Mouse (Mus musculus) right cerebral cortex, postnatal 14 days (tissue): ENCODE measurements around the gene Tecpr2.

Experiments
- DNase-seq: peaks from one replicate; pipeline ENCODE4 v3.0.0; 2022

Gene Tecpr2

DNA sequence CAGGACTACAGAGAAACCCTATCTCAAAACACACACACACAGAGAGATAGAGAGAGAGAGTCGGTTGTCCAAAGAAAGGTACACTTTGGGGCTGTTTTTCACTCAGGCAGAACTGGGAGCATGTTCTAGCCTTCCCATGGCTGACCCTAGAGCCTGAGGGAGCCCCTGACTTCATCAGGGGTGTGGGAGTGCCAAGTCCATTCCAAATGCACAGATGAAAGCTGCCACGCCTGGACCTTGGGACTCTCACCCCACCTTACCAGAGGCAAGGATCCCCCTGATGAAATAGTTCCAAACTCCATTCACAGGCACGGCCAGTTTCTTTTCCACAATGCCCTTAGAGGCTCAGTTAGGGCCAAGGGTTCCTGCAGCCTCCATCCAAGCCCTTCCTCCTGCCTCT lies 90.7 kb downstream of the Tecpr2 start:
- no peak for DNase-seq

DNA sequence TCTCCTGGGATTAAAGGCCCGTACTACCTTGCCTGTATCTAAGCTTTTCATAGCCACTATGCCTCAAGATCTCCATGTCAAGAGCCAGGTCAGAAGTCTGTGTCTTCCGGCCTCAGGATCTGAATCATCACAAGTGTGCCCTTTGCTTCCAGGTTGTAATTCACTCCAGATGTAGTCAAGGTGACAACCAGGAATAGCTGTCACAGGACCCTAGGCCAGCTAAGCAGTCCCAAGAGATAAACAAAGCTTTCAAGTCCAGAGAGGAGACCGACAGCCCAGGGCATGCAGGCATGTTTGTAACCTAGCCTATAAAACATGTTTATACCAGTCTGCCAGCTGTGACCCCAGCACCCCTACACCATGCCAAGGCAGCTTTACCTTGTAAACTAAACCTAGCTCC lies 92.7 kb downstream of the Tecpr2 start:
- DNase-seq, result no peak

DNA sequence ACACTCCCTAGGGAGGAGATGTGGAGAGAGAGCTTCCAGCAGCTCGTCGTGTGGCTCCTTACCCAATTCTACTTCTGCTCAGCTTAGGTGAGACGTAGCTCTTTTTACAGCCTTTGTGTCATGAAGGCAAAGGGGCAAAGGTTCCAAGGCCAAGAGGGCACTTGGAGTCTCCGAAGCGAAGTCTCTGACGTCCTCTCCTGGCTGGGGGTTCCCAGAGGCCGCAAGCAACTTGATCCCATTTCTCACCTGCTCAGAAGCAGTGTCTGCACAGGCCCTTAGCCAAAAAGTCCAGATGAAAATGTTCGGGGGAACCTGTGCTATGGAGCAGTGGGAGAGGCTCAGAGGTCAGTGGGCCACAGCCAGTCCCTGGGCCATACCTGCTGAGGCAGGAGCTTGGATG lies 94.0 kb downstream of the Tecpr2 start:
- no peak for DNase-seq

DNA sequence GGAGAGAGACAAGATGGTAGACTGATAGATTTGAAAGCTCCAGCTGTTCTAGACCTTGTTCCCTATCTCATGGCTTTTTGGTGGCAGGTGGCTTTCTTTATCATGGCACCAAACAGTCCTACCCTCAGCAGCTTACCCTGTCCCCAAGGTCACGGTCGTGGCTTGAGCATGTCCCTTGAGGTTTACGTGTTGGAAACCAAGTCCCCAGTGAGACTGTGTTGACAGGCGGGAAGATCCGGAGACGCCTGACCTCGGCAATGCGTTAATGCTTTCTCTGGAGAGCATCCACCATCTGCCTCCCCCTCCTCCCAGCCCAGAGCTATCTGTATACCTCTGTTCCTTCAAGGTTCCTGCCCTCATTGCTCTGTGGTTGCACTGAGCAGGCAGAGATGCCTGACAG lies 94.7 kb downstream of the Tecpr2 start:
- no peak for DNase-seq

DNA sequence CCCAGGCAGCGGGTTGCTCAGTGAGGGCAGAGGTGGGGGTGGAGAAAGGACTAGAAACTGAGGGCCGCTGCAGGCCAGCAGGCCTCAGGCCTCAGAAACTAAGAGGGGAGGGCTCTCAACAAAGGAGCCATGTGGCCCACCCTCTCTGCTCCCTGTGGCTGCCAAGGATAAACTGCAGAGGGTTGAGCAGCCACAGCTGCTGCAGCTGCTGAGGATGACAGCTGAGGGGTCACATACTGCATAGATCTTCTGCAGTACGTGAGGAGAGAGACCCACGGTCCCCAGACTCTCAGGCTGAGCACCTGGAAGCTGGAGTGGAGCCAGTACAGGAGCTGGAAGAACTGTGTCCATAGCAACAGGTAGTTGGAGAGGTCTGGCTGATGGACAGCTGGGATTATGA lies 95.5 kb downstream of the Tecpr2 start:
- no peak for DNase-seq

GRCm38 (mm10) chr12:110985141-110985540 lies 96.1 kb downstream of the Tecpr2 start:
- no peak for DNase-seq

- DNase-seq, result no peak
These were observed 97.7 kb downstream of the Tecpr2 start for GRCm38 (mm10) chr12:110986536-110987425.

- DNase-seq, result no peak
These were observed 100.3 kb downstream of the Tecpr2 start for GRCm38 (mm10) chr12:110989409-110989808.

DNA sequence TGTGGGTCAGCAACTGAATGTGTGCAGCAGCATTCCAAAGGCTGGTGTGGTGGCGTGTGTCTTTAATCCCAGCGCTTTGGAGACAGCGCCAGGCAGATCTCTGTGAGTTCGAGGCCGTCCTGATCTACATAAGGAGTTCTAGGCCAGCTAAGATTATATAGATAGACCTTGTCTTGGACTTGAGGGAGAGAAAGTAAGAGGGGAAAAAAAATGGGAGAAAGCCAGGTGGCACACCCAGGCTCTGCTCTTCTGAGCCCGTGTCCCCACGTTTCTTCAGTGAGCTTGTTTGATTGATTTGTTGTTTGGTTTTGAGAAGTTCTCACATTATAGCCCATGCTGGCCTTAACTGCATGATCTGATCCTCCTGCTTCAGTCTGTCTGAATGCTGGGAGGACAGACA lies 101.4 kb downstream of the Tecpr2 start:
- no peak for DNase-seq

DNA sequence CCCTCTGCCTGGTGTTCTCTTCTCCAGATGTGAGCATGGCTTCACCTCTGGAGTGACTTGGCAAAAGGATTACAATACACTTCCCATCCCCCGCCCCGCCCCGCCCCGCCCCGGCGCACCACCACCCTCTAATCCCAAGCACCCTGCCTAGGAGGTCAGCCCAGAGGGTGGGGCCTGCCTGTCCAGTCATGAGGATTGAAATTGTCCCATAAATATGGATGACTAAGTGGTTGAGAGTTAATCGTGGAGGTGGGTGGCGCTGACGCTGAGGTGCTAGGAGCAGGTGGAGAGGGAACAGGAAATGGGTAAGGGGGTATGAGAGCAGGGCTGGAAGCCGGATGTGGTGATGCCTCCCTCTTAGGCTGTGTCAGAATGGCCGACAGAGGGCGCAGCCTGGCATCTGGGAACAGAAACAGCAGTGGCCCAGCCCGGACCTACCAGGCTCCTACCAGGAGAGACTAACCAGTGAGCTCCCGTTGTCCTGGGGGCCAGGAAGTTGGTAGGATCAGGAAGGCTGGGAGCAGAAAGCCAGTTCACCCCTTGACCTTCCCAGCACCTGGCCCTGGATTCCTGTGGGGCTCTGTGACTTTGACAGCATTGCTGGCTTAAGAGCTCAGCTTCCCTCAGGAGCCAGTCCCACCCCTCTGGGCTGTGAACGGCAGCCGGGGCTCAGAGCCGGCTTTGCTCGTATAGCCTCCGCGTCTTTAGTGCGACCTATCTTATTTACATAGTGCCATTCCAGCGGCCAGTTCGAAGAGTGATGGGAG lies 102.5 kb downstream of the Tecpr2 start:
- DNase-seq, result peak; percentile 75

DNA sequence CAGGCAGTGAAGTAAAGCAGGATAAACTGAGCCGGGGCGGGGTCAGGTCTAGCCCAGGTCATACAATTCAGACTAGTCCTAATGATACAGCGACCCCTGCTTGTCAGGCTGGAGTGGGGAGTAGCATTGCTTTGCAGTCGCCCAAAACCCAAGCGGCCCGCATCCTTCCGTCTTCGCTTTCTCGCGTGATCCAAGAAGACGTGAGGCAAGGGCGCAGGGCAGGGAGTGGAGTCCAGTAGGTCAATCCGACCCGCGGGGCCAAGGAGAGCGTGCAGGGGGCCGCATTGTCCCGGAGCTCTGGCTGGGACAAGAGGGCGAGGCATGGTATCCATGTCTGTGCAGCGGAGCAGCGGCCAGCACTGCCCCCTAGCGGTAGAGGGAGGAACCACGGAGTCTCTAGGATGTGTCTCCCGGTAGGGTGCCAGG lies 103.1 kb downstream of the Tecpr2 start:
- peak; percentile 91 for DNase-seq

GRCm38 (mm10) chr12:110992771-110993170 lies 103.7 kb downstream of the Tecpr2 start:
- DNase-seq, result no peak

DNA sequence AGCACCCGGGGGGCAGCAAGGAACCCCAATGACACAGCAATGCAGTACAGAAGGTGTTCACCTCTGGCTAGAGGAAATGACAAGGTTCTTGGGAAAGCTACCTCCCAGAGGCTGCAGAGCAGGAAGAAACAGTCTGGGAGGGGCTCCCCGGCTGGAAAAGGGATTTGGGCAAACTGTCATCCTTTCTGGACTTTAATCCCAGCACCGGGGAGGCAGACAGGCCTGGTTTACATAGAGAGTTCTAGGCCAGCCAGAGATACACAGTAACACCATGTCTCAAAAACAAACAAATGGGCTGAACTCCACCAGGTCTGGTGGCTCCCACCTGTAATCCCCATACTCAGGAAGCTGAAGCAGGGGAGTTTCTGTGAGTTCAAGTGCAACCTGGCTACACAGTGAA lies 104.2 kb downstream of the Tecpr2 start:
- DNase-seq, result no peak

DNA sequence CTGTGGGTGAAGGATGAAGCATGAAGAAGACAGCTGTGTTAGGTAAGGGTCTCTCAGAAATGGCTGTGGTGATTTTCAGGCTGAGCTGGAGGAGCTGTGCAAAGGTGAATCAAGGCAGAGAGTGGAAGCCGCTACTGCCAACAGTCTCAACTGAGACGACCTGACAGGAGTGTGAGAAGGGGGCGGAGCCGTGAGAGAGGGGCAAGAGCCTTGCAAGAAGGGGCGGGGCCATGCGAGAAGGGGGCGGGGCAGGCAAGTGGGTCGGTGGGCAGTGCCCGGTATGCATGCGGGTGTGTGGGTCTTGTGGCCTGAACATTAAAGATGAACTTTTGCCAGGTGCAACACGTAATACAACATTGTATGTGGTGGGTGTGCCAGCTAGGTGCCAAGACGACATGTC lies 105.6 kb downstream of the Tecpr2 start:
- no peak for DNase-seq

DNA sequence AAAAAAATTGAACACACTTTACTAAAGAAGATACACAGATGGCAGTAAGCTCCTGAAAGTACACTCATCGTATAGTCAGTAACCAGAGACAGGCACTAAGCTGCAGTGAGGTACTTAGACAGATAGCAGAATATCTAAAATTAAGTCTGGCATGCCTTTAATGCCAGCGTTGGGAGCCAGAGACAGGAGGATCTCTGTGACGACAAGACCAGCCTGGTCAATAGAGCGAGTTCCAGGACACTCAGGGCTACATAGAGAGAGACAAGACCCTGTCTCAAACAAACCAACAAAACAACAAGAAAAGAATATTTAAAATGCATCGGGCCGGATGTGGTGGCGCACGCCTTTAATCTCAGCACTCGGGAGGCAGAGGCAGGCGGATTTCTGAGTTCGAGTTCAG lies 109.0 kb downstream of the Tecpr2 start:
- DNase-seq, result no peak

DNA sequence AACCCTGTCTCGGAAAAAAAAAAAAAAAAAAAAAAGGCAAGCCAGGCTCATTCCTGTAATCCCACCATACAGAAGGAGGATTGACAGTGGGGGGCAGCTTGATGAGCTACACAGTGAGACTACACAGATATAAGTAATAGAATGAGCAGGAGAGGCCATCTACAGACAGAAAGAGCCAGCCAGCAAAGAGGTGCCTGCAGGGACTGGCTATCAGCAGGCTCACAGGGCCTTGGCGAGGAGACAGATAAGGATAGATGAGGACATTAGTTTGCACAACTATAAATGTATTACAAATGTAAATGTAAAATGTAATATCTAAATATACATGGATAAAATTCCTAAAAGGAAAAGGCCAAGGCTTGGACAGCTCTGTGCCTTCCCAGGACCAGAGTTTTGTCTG lies 110.8 kb downstream of the Tecpr2 start:
- DNase-seq, result no peak

DNA sequence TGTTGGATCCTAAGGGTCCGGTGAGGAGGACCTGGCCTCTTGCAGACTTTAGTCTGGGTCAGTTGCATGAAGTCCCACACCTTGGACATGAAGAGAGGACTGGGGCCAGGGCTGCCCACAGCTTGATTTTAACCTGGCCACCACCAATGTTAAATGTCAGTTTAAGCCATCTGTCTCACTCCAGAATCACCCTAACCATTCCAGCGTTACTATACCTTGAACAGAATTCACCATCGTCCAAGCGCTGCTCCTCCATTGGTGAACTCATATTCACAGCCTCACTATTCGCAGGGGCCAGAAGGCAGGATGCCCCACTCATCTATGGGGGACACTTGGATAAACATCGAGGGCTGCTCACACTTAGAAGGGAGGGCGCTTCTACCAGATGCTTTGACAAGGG lies 111.9 kb downstream of the Tecpr2 start:
- no peak for DNase-seq

- no peak for DNase-seq
These were observed 115.1 kb downstream of the Tecpr2 start for GRCm38 (mm10) chr12:111004142-111004541.

DNA sequence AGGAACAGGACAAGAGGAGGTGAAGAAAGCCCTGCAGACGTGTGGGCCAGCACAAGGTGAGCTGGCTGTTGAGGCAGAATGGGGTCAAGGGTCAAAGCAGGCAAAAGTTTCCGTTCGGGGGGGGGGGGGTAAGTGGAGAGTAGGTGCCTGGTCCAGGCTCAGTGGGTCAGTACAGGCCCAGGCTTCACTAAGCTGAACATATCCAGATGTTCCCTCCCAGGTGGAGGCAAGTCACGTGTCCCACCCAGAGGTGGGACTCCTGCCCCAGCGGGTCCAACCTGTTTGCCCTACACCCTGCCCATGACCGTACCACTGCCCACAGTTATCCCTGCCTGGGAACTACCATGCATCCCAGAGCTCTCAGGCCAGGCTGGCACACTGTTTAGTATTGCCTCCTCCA lies 116.7 kb downstream of the Tecpr2 start:
- no peak for DNase-seq

GRCm38 (mm10) chr12:111006339-111006738 lies 117.3 kb downstream of the Tecpr2 start:
- no peak for DNase-seq

- no peak for DNase-seq
These were observed 118.4 kb downstream of the Tecpr2 start for GRCm38 (mm10) chr12:111007134-111008103.

DNA sequence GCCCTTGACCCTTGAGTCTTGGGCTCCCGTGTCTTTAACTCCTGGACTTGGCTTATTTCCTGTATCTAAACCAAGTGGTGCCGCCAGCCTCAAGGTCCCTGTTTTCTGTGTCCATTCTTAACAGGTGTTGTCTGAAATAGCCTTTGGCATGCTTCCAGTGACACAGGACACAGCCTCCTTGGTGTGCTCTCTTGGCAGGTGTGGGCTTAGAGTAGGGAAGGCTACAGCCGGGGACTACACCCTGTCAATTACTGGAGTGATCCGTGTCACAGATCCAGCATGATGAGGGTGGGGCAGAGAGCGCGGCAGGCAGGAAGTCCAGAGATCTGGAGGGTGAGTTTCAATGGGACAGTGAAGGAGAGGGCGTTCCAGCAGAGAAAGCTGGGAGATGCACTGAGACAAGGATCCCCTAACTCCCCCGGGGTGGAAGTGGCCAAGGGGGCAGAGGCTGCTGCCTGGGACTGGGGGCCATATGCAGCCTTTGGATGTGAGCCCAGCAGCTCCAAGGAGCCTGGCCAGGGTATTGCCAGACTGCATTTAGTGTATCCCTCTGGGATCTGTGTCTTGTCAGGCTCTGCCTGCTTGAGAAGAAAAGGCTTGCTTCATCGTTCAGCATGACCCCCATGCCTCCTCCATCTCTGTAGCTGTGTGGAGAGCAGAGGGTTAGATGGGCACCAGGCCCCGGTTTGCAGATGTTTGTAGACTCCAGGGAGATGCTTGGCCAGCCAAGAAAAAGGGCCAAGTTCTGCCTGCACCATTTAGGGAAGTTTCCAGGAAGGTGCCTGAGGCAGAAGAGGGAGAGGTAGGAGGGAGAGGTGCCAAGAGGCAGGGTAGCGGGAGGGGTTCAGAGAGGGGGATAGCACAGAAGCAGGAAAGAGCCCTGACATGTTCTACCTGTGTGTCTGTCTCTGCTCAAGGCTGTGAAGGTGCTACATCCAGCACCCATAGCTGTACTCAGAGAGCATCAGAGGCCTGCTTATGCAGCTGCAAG lies 119.7 kb downstream of the Tecpr2 start:
- DNase-seq, result no peak
